Mouse (Mus musculus) lung, embryonic 15.5 days (tissue): Measurements from ENCODE around the gene Ift22. TPM values are rescaled to one million over a fixed set of nuclear protein-coding genes. Genes with fewer than 3 reads are reported as not detected.
"Not testable (repeated sequence)": the region's sequence is repeated elsewhere in the genome, so short reads cannot be mapped to it uniquely, and the experiment has no call there.

Source experiments
- ATAC-seq: fragments of 200-750 bp; cut with Nextera tagmentation; 2 replicates; pipeline ENCODE4 v1.8.0; 2017; ENCODE audit warnings: moderate number of reproducible peaks, borderline replicate concordance; ENCODE audit not compliant: low FRiP score, low TSS enrichment; ENCODE audit errors: extremely low read depth
- H3K27ac ChIP-seq: fragments of 300-500 bp; sonication (generic); 2 replicates; pipeline ENCODE4 v1.5.1; 2015; ENCODE audit warnings: moderate library complexity, mild to moderate bottlenecking, inconsistent platforms
- H3K27me3 ChIP-seq: fragments of 300-500 bp; sonication (generic); 2 replicates; pipeline ENCODE4 v1.6.1; 2015; ENCODE audit warnings: inconsistent platforms
- H3K36me3 ChIP-seq: fragments of 300-500 bp; sonication (generic); 2 replicates; pipeline ENCODE4 v1.6.1; 2015; ENCODE audit warnings: inconsistent platforms
- H3K4me1 ChIP-seq: fragments of 300-500 bp; sonication (generic); 2 replicates; pipeline ENCODE4 v1.6.1; 2015; ENCODE audit warnings: inconsistent platforms
- H3K4me2 ChIP-seq: fragments of 300-500 bp; sonication (generic); 2 replicates; pipeline ENCODE4 v1.6.1; 2015; ENCODE audit warnings: inconsistent platforms, mild to moderate bottlenecking, moderate library complexity
- H3K4me3 ChIP-seq: fragments of 300-500 bp; sonication (generic); 2 replicates; pipeline ENCODE4 v1.5.1; 2015; ENCODE audit warnings: mild to moderate bottlenecking, inconsistent platforms
- H3K9ac ChIP-seq: fragments of 300-500 bp; sonication (generic); 2 replicates; pipeline ENCODE4 v1.6.1; 2015; ENCODE audit warnings: inconsistent platforms
- H3K9me3 ChIP-seq: fragments of 300-500 bp; sonication (generic); 2 replicates; pipeline ENCODE4 v1.6.1; 2016; ENCODE audit warnings: inconsistent platforms
- WGBS: fragments of 180-500 bp; shearing (Covaris S2); methylation state at CpG from one replicate; pipeline ENCODE4 v1.1.7; 2015; 5-methylcytosine and 5-hydroxymethylcytosine counted together
- polyA plus RNA-seq: library from polyadenylated mRNA; unstranded; fragments of >200 nt; fragmentation: Nextera tagmentation; extraction: Ambion mirVana; gene quantifications from 2 replicates; pipeline ENCODE4 v1.2.1, GENCODE M21; 2015

Ift22 gene
- polyA plus RNA-seq, 1 experiment from 2014 or later = 87.1 TPM

GRCm38 (mm10) chr5:136936750-136937149, 28.8 kb downstream of the Ift22 start:
- Histone ChIP-seq H3K36me3 (no peaks in the 10 kb centered on the region), H3K4me2 (no peak overlapping the region), H3K27ac (no peak overlapping the region), H3K27me3 (no peaks in the 10 kb centered on the region), H3K9me3 (no peaks in the 10 kb centered on the region), H3K9ac (no peak overlapping the region), H3K4me3 (no peak overlapping the region), H3K4me1 (no peaks in the 10 kb centered on the region)
- ATAC-seq = no peak
- WGBS = 78% methylated on average over 6 of the region's 6 CpGs

- Histone ChIP-seq H3K9ac (no peak overlapping the region), H3K27ac (no peak overlapping the region), H3K4me2 (no peak overlapping the region), H3K4me1 (no peaks in the 10 kb centered on the region), H3K27me3 (no peaks in the 10 kb centered on the region), H3K4me3 (no peak overlapping the region), H3K36me3 (no peaks in the 10 kb centered on the region), H3K9me3 (no peaks in the 10 kb centered on the region)
- 83% methylated on average over 5 of the region's 5 CpGs for WGBS
- no peak for ATAC-seq
Measured at GRCm38 (mm10) chr5:136937621-136938020, 29.7 kb downstream of the Ift22 start.

GRCm38 (mm10) chr5:136939284-136939683, 31.3 kb downstream of the Ift22 start:
- Histone ChIP-seq H3K4me2 (no peak overlapping the region), H3K36me3 (no peaks in the 10 kb centered on the region), H3K9ac (no peak overlapping the region), H3K4me1 (no peaks in the 10 kb centered on the region), H3K27ac (no peak overlapping the region), H3K27me3 (no peaks in the 10 kb centered on the region), H3K9me3 (no peaks in the 10 kb centered on the region), H3K4me3 (no peak overlapping the region)
- ATAC-seq = no peak
- 66% methylated on average over 7 of the region's 7 CpGs for WGBS

- not testable (repeated sequence) for H3K4me1 ChIP-seq, H3K36me3 ChIP-seq, H3K4me2 ChIP-seq, H3K9me3 ChIP-seq, ATAC-seq, H3K27ac ChIP-seq, H3K4me3 ChIP-seq, H3K9ac ChIP-seq, H3K27me3 ChIP-seq
- 74% methylated on average over 6 of the region's 6 CpGs for WGBS
Measured at GRCm38 (mm10) chr5:136940029-136940428, 32.1 kb downstream of the Ift22 start.

GRCm38 (mm10) chr5:136940845-136941560, 33.1 kb downstream of the Ift22 start:
- Histone ChIP-seq H3K36me3 (no peaks in the 10 kb centered on the region), H3K27me3 (no peaks in the 10 kb centered on the region), H3K4me1 (no peaks in the 10 kb centered on the region), H3K9me3 (no peaks in the 10 kb centered on the region), H3K27ac (no peak overlapping the region), H3K9ac (no peak overlapping the region), H3K4me3 (no peak overlapping the region), H3K4me2 (no peak overlapping the region)
- 81% methylated on average over 12 of the region's 12 CpGs for WGBS
- ATAC-seq = no peak

GRCm38 (mm10) chr5:136942781-136943180, 34.8 kb downstream of the Ift22 start:
- peak overlapping the region; percentile 64 for H3K27ac ChIP-seq
- no peaks in the 10 kb centered on the region for H3K36me3 ChIP-seq
- no peak overlapping the region for H3K9ac ChIP-seq
- H3K4me3 ChIP-seq = no peak overlapping the region
- no peaks in the 10 kb centered on the region for H3K4me1 ChIP-seq
- H3K27me3 ChIP-seq = no peaks in the 10 kb centered on the region
- 51% methylated on average over 3 of the region's 3 CpGs for WGBS
- no peak overlapping the region for H3K4me2 ChIP-seq
- H3K9me3 ChIP-seq = no peaks in the 10 kb centered on the region
- ATAC-seq = no peak

GRCm38 (mm10) chr5:136943382-136943781, 35.4 kb downstream of the Ift22 start:
- Histone ChIP-seq H3K9ac (no peak overlapping the region), H3K27me3 (no peaks in the 10 kb centered on the region), H3K4me2 (no peak overlapping the region), H3K27ac (peak overlapping the region; percentile 5; the same call in 1 of the 2 replicates), H3K4me3 (no peak overlapping the region), H3K36me3 (no peaks in the 10 kb centered on the region), H3K4me1 (no peaks in the 10 kb centered on the region), H3K9me3 (no peaks in the 10 kb centered on the region)
- 44% methylated on average over 2 of the region's 2 CpGs for WGBS
- ATAC-seq = no peak

- Histone ChIP-seq H3K27me3 (no peaks in the 10 kb centered on the region), H3K4me1 (no peaks in the 10 kb centered on the region), H3K9ac (no peak overlapping the region), H3K4me3 (no peak overlapping the region), H3K4me2 (no peak overlapping the region), H3K36me3 (no peaks in the 10 kb centered on the region), H3K27ac (no peak overlapping the region), H3K9me3 (no peaks in the 10 kb centered on the region)
- no peak for ATAC-seq
- 75% methylated on average over 12 of the region's 12 CpGs for WGBS
Measured at GRCm38 (mm10) chr5:136945084-136945483, 37.1 kb downstream of the Ift22 start.

GRCm38 (mm10) chr5:136947874-136948273, 39.9 kb downstream of the Ift22 start:
- H3K4me3 ChIP-seq = no peak overlapping the region
- no peak overlapping the region for H3K27ac ChIP-seq
- H3K9ac ChIP-seq = no peak overlapping the region
- H3K4me1 ChIP-seq = peaks cover 5% of the 10 kb centered on the region; the same call in 1 of the 2 replicates
- no peak overlapping the region for H3K4me2 ChIP-seq
- H3K9me3 ChIP-seq = no peaks in the 10 kb centered on the region
- no peaks in the 10 kb centered on the region for H3K36me3 ChIP-seq
- H3K27me3 ChIP-seq = no peaks in the 10 kb centered on the region
- no peak for ATAC-seq

- not testable (repeated sequence) for H3K27ac ChIP-seq, H3K4me2 ChIP-seq, H3K27me3 ChIP-seq, H3K4me3 ChIP-seq, H3K36me3 ChIP-seq, ATAC-seq, H3K9me3 ChIP-seq, H3K9ac ChIP-seq
- WGBS = 74% methylated on average over 14 of the region's 14 CpGs
- peaks cover 16% of the 10 kb centered on the region for H3K4me1 ChIP-seq
Measured at GRCm38 (mm10) chr5:136949551-136950336, 41.8 kb downstream of the Ift22 start.

- ATAC-seq = no peak
Measured at GRCm38 (mm10) chr5:136950521-136950920, 42.6 kb downstream of the Ift22 start.

GRCm38 (mm10) chr5:136952153-136952552, 44.2 kb downstream of the Ift22 start:
- no peak overlapping the region for H3K27ac ChIP-seq
- no peak for ATAC-seq
- no peak overlapping the region for H3K9ac ChIP-seq
- no peaks in the 10 kb centered on the region for H3K9me3 ChIP-seq
- no peak overlapping the region for H3K4me3 ChIP-seq
- H3K36me3 ChIP-seq = no peaks in the 10 kb centered on the region
- 70% methylated on average over 4 of the region's 4 CpGs for WGBS
- peaks cover 21% of the 10 kb centered on the region for H3K4me1 ChIP-seq
- no peak overlapping the region; the same call in 1 of the 2 replicates for H3K4me2 ChIP-seq
- no peaks in the 10 kb centered on the region for H3K27me3 ChIP-seq

More at GRCm38 (mm10) chr5:136950521-136950920, 42.6 kb downstream of the Ift22 start:
- Histone ChIP-seq H3K27ac (no peak overlapping the region), H3K9me3 (no peaks in the 10 kb centered on the region), H3K4me3 (no peak overlapping the region), H3K4me2 (no peak overlapping the region), H3K9ac (no peak overlapping the region), H3K4me1 (peaks cover 16% of the 10 kb centered on the region), H3K27me3 (no peaks in the 10 kb centered on the region), H3K36me3 (no peaks in the 10 kb centered on the region)
- 85% methylated on average over 6 of the region's 6 CpGs for WGBS
